Mouse (Mus musculus): ENCODE results near the gene Spint5.

DNA sequence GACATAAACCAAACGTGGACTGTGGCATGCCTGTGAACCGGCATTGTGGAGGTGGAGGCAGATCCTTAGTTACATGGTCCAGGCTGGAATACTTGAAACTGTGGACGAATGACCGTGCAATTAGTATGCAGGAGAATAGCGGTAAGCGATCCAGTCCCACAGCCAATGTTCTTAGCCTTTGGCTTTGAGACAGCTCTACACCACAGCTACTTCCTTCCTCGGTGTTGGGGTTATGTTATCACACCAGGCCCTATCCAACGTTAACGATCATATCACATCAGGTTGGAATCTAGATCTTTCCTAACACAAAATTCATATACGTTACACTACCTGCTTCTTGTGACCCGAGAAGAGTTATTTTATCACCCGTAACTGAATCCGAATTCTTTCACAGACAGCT is 29.9 kb downstream of the Spint5 start:
- TF ChIP-seq CTCF (conservative IDR thresholded peaks at IDR 0.05; ENCODE audit: low read length) (no peak), NANOG (IDR thresholded peaks at IDR 0.05; ENCODE audit: borderline replicate concordance, low read length) (no peak)
